Mouse (Mus musculus): ENCODE measurements at regions not wholly inside any gene's neighbourhood (a gene's known extent, or its start where the extent isn't known, plus 50 kb on each side); places are given as distances from the start of the nearest gene placed in this dataset.

DNA sequence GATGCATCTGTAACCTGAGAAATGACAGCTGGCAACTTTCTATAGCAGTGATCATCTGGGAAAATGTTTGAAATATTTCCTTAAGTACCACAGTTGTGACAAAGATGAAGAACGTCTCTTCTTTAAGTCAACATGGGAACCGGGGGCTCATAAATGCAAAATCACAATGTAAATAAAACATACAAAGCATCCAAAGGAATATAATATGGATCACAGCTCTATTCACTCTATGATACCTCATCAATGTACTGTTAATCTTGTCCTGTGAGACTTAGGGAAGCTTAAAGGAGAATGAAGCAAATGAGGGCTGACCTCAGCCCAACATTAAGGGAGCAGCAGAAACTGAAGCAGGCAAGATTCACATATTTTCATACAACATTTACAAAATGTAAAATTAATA lies 96.3 kb upstream of the Mdga2 start:
- H3K27ac ChIP-seq (ENCODE audit: low read depth): no peak overlapping the region
- no peak overlapping the region for H3K9ac ChIP-seq (replicated peaks; ENCODE audit: low read depth, low read length)
- H3K4me1 ChIP-seq (ENCODE audit: control insufficient read depth, insufficient read depth): no peaks in the 10 kb centered on the region
- TF ChIP-seq CTCF (IDR thresholded peaks at IDR 0.05; ENCODE audit: low read depth) (no peak), EP300 (IDR thresholded peaks at IDR 0.05; ENCODE audit: low read depth) (no peak)
- no peaks in the 10 kb centered on the region for H3K9me3 ChIP-seq (replicated peaks; ENCODE audit: control insufficient read depth, low read length)
- no peaks in the 10 kb centered on the region for H3K36me3 ChIP-seq (replicated peaks; ENCODE audit: control insufficient read depth, insufficient read depth, low read length)
- no peak overlapping the region for H3K4me2 ChIP-seq (ENCODE audit: low read depth, low read length)
- WGBS: 66% methylated on average over 2 of the region's 2 CpGs
- DNase-seq (ENCODE audit: low spot score) (no peak), ATAC-seq (ENCODE audit: insufficient read depth, low read depth) (no peak)
- no peak overlapping the region for H3K4me3 ChIP-seq (ENCODE audit: low read depth, low read length)
- H3K27me3 ChIP-seq (ENCODE audit: control insufficient read depth, insufficient read depth, low read length): no peaks in the 10 kb centered on the region

DNA sequence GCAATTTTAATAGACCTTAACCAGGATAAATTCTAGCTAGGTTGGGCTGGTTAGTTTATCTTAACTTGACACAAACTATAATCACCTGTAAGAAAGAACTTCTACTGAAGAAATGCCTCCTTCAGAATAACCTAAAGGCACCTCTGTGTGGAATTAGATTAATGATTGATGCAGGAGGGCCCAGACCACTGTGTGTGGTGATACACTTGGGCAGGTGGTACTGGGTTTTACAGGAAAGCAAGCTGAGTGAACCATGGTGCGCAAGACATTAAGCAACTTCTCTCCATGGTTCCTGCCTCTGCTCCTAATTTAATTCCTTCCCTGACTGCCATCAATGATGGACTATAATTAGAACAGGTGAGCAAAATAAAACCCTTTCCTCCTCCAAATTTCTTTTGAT lies 77.9 kb upstream of the Mdga2 start:
- WGBS: 83% methylated on average over 1 of the region's 1 CpGs
- Histone ChIP-seq H3K4me2 (ENCODE audit: low read depth, low read length) (no peak overlapping the region), H3K9me3 (replicated peaks; ENCODE audit: control insufficient read depth, low read length) (no peaks in the 10 kb centered on the region), H3K4me1 (ENCODE audit: control insufficient read depth, insufficient read depth) (no peaks in the 10 kb centered on the region), H3K36me3 (replicated peaks; ENCODE audit: control insufficient read depth, insufficient read depth, low read length) (no peaks in the 10 kb centered on the region), H3K27me3 (ENCODE audit: control insufficient read depth, insufficient read depth, low read length) (no peaks in the 10 kb centered on the region), H3K27ac (ENCODE audit: low read depth) (no peak overlapping the region), H3K4me3 (ENCODE audit: low read depth, low read length) (no peak overlapping the region), H3K9ac (replicated peaks; ENCODE audit: low read depth, low read length) (no peak overlapping the region)
- ATAC-seq (ENCODE audit: insufficient read depth, low read depth) (no peak), DNase-seq (ENCODE audit: low spot score) (no peak)
- TF ChIP-seq CTCF (IDR thresholded peaks at IDR 0.05; ENCODE audit: low read depth) (no peak), EP300 (IDR thresholded peaks at IDR 0.05; ENCODE audit: low read depth) (no peak)

DNA sequence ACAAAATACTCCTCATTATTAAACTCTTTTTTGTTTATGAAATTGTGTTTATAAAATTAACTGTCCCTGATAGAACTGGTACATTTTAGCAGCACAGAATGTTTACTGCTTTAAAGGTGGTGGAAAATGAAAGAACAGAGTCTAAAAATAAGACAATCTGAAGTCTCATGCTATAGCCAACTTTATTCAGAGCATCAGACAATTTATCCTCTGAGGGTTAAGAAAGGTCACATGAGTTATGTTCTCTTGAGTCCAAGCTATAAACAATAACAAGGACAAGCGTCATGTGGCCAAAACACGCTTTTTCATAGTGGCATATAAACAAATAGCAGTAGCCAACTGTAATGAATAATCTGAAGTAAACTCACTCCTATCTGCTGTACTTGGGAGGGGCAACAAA lies 67.7 kb upstream of the Mdga2 start:
- ATAC-seq (ENCODE audit: insufficient read depth, low read depth): no peak
- 73% methylated on average over 2 of the region's 2 CpGs for WGBS
- TF ChIP-seq EP300 (IDR thresholded peaks at IDR 0.05; ENCODE audit: low read depth) (no peak), CTCF (IDR thresholded peaks at IDR 0.05; ENCODE audit: low read depth) (no peak)

DNA sequence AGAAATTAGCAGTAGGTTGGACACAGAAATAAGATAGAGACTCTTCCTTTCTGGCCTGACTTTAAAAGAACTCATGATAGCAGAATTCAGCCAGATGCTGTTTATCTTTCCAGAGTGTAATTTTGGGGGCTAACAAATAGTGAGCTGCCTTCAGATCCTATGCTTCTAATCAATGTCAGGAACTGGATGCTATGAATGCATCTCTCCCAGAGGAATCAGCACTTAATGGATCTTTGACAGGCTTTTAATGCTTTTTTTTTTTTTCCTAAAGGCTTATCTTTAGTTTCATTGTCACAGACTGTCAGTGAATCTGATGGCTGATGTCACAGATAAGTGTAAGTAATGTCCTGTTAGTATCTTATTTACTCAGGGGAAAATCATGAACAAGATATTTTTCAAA lies 50.5 kb upstream of the Mdga2 start:
- H3K36me3 ChIP-seq (replicated peaks; ENCODE audit: control insufficient read depth, insufficient read depth, low read length): no peaks in the 10 kb centered on the region
- H3K27ac ChIP-seq (ENCODE audit: low read depth): no peak overlapping the region
- H3K4me2 ChIP-seq (ENCODE audit: low read depth, low read length): no peak overlapping the region
- H3K9ac ChIP-seq (replicated peaks; ENCODE audit: low read depth, low read length): no peak overlapping the region
- H3K4me1 ChIP-seq (ENCODE audit: control insufficient read depth, insufficient read depth): no peaks in the 10 kb centered on the region
- no peak for DNase-seq (ENCODE audit: low spot score)
- TF ChIP-seq CTCF (IDR thresholded peaks at IDR 0.05; ENCODE audit: low read depth) (no peak), EP300 (IDR thresholded peaks at IDR 0.05; ENCODE audit: low read depth) (no peak)
- H3K9me3 ChIP-seq (replicated peaks; ENCODE audit: control insufficient read depth, low read length): no peaks in the 10 kb centered on the region
- no peak overlapping the region for H3K4me3 ChIP-seq (ENCODE audit: low read depth, low read length)
- no peaks in the 10 kb centered on the region for H3K27me3 ChIP-seq (ENCODE audit: control insufficient read depth, insufficient read depth, low read length)
- no peak for ATAC-seq (ENCODE audit: insufficient read depth, low read depth)

More for the DNA sequence above, 67.7 kb upstream of the Mdga2 start:
- H3K36me3 ChIP-seq (replicated peaks; ENCODE audit: control insufficient read depth, insufficient read depth, low read length): no peaks in the 10 kb centered on the region
- H3K27ac ChIP-seq (ENCODE audit: low read depth): no peak overlapping the region
- no peak overlapping the region for H3K4me3 ChIP-seq (ENCODE audit: low read depth, low read length)
- H3K27me3 ChIP-seq (ENCODE audit: control insufficient read depth, insufficient read depth, low read length): no peaks in the 10 kb centered on the region
- no peak overlapping the region for H3K9ac ChIP-seq (replicated peaks; ENCODE audit: low read depth, low read length)
- H3K4me1 ChIP-seq (ENCODE audit: control insufficient read depth, insufficient read depth): no peaks in the 10 kb centered on the region
- H3K9me3 ChIP-seq (replicated peaks; ENCODE audit: control insufficient read depth, low read length): no peaks in the 10 kb centered on the region
- no peak for DNase-seq (ENCODE audit: low spot score)
- no peak overlapping the region for H3K4me2 ChIP-seq (ENCODE audit: low read depth, low read length)

DNA sequence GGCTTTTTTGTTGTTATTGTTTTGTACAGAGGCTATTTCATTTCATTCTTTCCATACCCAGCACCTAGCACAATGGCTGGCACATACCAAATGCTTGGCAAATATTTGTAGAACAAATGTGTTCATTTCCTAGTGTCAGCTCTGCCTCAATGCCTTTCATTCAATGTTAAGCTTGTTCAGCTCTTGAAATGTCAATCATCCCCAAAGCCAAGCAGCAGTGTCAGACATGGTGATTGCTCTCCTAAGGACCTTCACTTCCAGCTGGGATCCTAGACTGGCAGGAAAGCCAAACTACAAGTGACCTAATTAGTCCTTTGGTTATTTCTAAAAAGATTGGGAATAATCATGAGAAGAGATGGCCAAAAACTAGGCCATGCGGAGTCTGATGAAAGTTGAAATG lies 50.0 kb upstream of the Mdga2 start:
- no peaks in the 10 kb centered on the region for H3K27me3 ChIP-seq (ENCODE audit: control insufficient read depth, insufficient read depth, low read length)
- no peak overlapping the region for H3K9ac ChIP-seq (replicated peaks; ENCODE audit: low read depth, low read length)
- no peak overlapping the region for H3K4me3 ChIP-seq (ENCODE audit: low read depth, low read length)
- TF ChIP-seq CTCF (IDR thresholded peaks at IDR 0.05; ENCODE audit: low read depth) (no peak), EP300 (IDR thresholded peaks at IDR 0.05; ENCODE audit: low read depth) (no peak)
- H3K36me3 ChIP-seq (replicated peaks; ENCODE audit: control insufficient read depth, insufficient read depth, low read length): no peaks in the 10 kb centered on the region
- WGBS: 80% methylated on average over 1 of the region's 1 CpGs
- no peak for DNase-seq (ENCODE audit: low spot score)
- H3K4me2 ChIP-seq (ENCODE audit: low read depth, low read length): no peak overlapping the region
- no peak overlapping the region for H3K27ac ChIP-seq (ENCODE audit: low read depth)
- no peaks in the 10 kb centered on the region for H3K9me3 ChIP-seq (replicated peaks; ENCODE audit: control insufficient read depth, low read length)
- H3K4me1 ChIP-seq (ENCODE audit: control insufficient read depth, insufficient read depth): no peaks in the 10 kb centered on the region
- ATAC-seq (ENCODE audit: insufficient read depth, low read depth): no peak

All from heart, postnatal 0 days (tissue).